Comparison of ENCODE assay signal across 17 mouse cellular contexts in the genomic region with DNA sequence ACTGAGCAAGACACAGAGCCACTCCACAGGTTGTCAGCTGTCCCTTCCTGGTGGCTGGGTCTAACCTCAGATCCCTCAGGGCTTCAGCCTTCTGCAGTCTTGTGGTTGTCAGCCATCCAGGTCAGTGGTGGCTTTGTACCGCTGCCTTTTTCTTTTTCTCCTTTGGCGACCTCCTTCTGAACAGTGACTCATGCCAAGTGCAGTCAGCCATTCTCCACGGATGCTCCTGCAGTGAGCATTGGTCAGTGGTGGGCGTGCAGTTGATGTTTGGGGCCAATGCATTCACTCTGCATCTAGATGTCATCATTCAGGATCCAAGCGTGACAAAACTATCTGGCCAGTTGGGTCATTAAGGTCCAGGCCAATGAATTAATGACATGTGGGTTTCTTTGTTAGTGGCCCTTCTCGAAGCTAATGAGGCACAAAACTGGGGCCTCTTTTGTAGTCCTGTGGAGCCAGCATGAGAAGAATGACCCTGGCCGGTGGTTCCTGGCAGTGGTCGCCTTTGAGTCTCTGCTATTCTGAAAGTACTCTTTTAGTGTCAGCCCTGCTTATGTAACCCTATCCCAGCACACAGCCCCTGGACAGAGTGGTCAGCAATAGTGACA. TPM values are rescaled to one million over a fixed set of nuclear protein-coding genes. Genes with fewer than 3 reads are reported as not detected.
DNase-seq lines count a peak whose midpoint lies in the region; ATAC-seq lines count a peak whose summit lies in the region.
"Had no signal": no experiment of that assay in that cellular context is flagged by ENCODE, and none has a peak within 500 bp of the region (broad histone marks: within the 10 kb centered on the region; RNA-seq: fewer than 3 reads in every experiment).

No protein-coding gene starts in this region.

- no peaks in the 10 kb centered on the region for H3K36me3 ChIP-seq in hindbrain, embryonic 16.5 days (ENCODE audit: control insufficient read depth, insufficient read depth, low read length)
- no peaks in the 10 kb centered on the region for H3K36me3 ChIP-seq in hindbrain, embryonic 14.5 days (replicated peaks; ENCODE audit: control insufficient read depth, insufficient read depth)
- H3K36me3 ChIP-seq in neural tube, embryonic 15.5 days, result no peaks in the 10 kb centered on the region
- no peaks in the 10 kb centered on the region for H3K36me3 ChIP-seq in embryonic facial prominence, embryonic 10.5 days (replicated peaks)
- H3K36me3 ChIP-seq: heart, embryonic 10.5 days; hindbrain, embryonic 15.5 days; liver, embryonic 13.5 days had no signal

- WGBS in hindbrain, embryonic 16.5 days, result 17% methylated on average over 8 of the region's 8 CpGs
- WGBS in hindbrain, embryonic 14.5 days, result 9% methylated on average over 8 of the region's 8 CpGs
- 16% methylated on average over 8 of the region's 8 CpGs for WGBS in neural tube, embryonic 15.5 days
- WGBS in embryonic facial prominence, embryonic 10.5 days, result 45% methylated on average over 8 of the region's 8 CpGs

- no peak overlapping the region for H3K4me2 ChIP-seq in hindbrain, embryonic 16.5 days (ENCODE audit: low read length)
- H3K4me2 ChIP-seq in hindbrain, embryonic 14.5 days (replicated peaks), result no peak overlapping the region
- H3K4me2 ChIP-seq in neural tube, embryonic 15.5 days, result no peak overlapping the region
- H3K4me2 ChIP-seq: forebrain, embryonic 13.5 days; hindbrain, embryonic 15.5 days; liver, embryonic 13.5 days had no signal

- H3K27ac ChIP-seq in hindbrain, embryonic 16.5 days (ENCODE audit: low read depth, low read length), result no peak overlapping the region
- H3K27ac ChIP-seq in hindbrain, embryonic 14.5 days, result no peak overlapping the region
- H3K27ac ChIP-seq in neural tube, embryonic 15.5 days (replicated peaks), result no peak overlapping the region
- no peak overlapping the region for H3K27ac ChIP-seq in embryonic facial prominence, embryonic 10.5 days (replicated peaks)
- H3K27ac ChIP-seq: forebrain, embryonic 13.5 days; gastrocnemius, adult 2 months; heart, embryonic 10.5 days; hindbrain, embryonic 15.5 days; liver, embryonic 13.5 days; stomach, postnatal 0 days had no signal

- H3K4me1 ChIP-seq in hindbrain, embryonic 16.5 days (ENCODE audit: control insufficient read depth, insufficient read depth, low read depth, low read length), result peaks cover 12% of the 10 kb centered on the region
- 0 out of 2 replicates have a peak, but pooled peaks cover 7% of the 10 kb centered on the region for H3K4me1 ChIP-seq in hindbrain, embryonic 14.5 days (replicated peaks; ENCODE audit: control insufficient read depth, insufficient read depth, low read length)
- H3K4me1 ChIP-seq in neural tube, embryonic 15.5 days, result peaks cover 21% of the 10 kb centered on the region
- H3K4me1 ChIP-seq in embryonic facial prominence, embryonic 10.5 days, result peaks cover 29% of the 10 kb centered on the region

- ATAC-seq in hindbrain, embryonic 16.5 days, result peak; percentile 57
- ATAC-seq in hindbrain, embryonic 14.5 days (ENCODE audit: low FRiP score), result no peak
- no peak for ATAC-seq in neural tube, embryonic 15.5 days (ENCODE audit: low FRiP score)
- ATAC-seq: forebrain, embryonic 13.5 days had no signal

- DNase-seq in hindbrain, embryonic 14.5 days (ENCODE audit: low spot score), result no peak
- peak; percentile 48 for DNase-seq in neural tube, embryonic 10.5 days (ENCODE audit: extremely low spot score, low spot score)
- DNase-seq in embryonic facial prominence, embryonic 10.5 days (ENCODE audit: low spot score), result peak; percentile 26
- DNase-seq in retina, postnatal 1 day, result peak; percentile 88
- no peak for DNase-seq in thymus, postnatal 10 days (ENCODE audit: low spot score in 2 of 2)
- no peak for DNase-seq in ovary, postnatal 14 days (ENCODE audit: low spot score)
- DNase-seq: adrenal gland, postnatal 36 days; gastrocnemius, adult 2 months; kidney, postnatal 14 days; liver, embryonic 13.5 days; lung, postnatal 36 days had no signal

- H3K27me3 ChIP-seq in hindbrain, embryonic 16.5 days (replicated peaks; ENCODE audit: control insufficient read depth, insufficient read depth, low read length), result peaks cover 16% of the 10 kb centered on the region
- peaks cover 42% of the 10 kb centered on the region for H3K27me3 ChIP-seq in hindbrain, embryonic 14.5 days (ENCODE audit: control insufficient read depth, insufficient read depth, low read length)
- H3K27me3 ChIP-seq in neural tube, embryonic 15.5 days (replicated peaks), result peaks cover 23% of the 10 kb centered on the region
- peaks cover 48% of the 10 kb centered on the region for H3K27me3 ChIP-seq in embryonic facial prominence, embryonic 10.5 days (replicated peaks; ENCODE audit: low read depth, poor library complexity, severe bottlenecking)

- H3K9me3 ChIP-seq in hindbrain, embryonic 16.5 days (ENCODE audit: control insufficient read depth, low read length), result no peaks in the 10 kb centered on the region
- H3K9me3 ChIP-seq in hindbrain, embryonic 14.5 days (ENCODE audit: control insufficient read depth, low read length), result no peaks in the 10 kb centered on the region
- H3K9me3 ChIP-seq in neural tube, embryonic 15.5 days (replicated peaks), result no peaks in the 10 kb centered on the region
- H3K9me3 ChIP-seq in embryonic facial prominence, embryonic 10.5 days, result no peaks in the 10 kb centered on the region
- H3K9me3 ChIP-seq: forebrain, embryonic 13.5 days; heart, embryonic 10.5 days; hindbrain, embryonic 15.5 days; liver, embryonic 13.5 days had no signal

- H3K9ac ChIP-seq in hindbrain, embryonic 16.5 days (ENCODE audit: low read depth, low read length), result no peak overlapping the region
- H3K9ac ChIP-seq in hindbrain, embryonic 14.5 days, result no peak overlapping the region
- no peak overlapping the region for H3K9ac ChIP-seq in neural tube, embryonic 15.5 days (replicated peaks)
- H3K9ac ChIP-seq: forebrain, embryonic 13.5 days; hindbrain, embryonic 15.5 days; liver, embryonic 13.5 days had no signal

- no peak overlapping the region for H3K4me3 ChIP-seq in hindbrain, embryonic 16.5 days (ENCODE audit: low read length)
- H3K4me3 ChIP-seq in hindbrain, embryonic 14.5 days (replicated peaks; ENCODE audit: low read length), result no peak overlapping the region
- no peak overlapping the region for H3K4me3 ChIP-seq in neural tube, embryonic 15.5 days (replicated peaks)
- H3K4me3 ChIP-seq in embryonic facial prominence, embryonic 10.5 days, result no peak overlapping the region
- H3K4me3 ChIP-seq: forebrain, embryonic 13.5 days; gastrocnemius, adult 2 months; heart, embryonic 10.5 days; hindbrain, embryonic 15.5 days; liver, embryonic 13.5 days had no signal

RNA-seq across cellular contexts. Expression of gene Gcnt4, which starts 4.0 kb away (rescaled TPM):
- 0.14 and 0.22 TPM in 2 replicates for polyA plus RNA-seq in hindbrain, embryonic 16.5 days (2015; fragmentation: Nextera tagmentation; extraction: Ambion mirVana)
- polyA plus RNA-seq in hindbrain, embryonic 14.5 days (2014; fragmentation: Nextera tagmentation; extraction: Ambion mirVana), result 0.04 and 0.08 TPM in 2 replicates
- 0.08 and 0.20 TPM in 2 replicates for polyA plus RNA-seq in neural tube, embryonic 15.5 days (2015; fragmentation: Nextera tagmentation; extraction: Ambion mirVana)
- 0.20 and 0.28 TPM in 2 replicates for polyA plus RNA-seq in embryonic facial prominence, embryonic 10.5 days (2016; fragmentation: Nextera tagmentation; extraction: Ambion mirVana)

Comparison
In these comparisons a context has a peak if more than half of its experiments do, and no peak if none do; other contexts are left out.
1. DNase-seq: peak in neural tube, embryonic 10.5 days (single experiment), embryonic facial prominence, embryonic 10.5 days (single experiment) and retina, postnatal 1 day (single experiment); none in hindbrain, embryonic 14.5 days (single experiment), thymus, postnatal 10 days (0 of 2) and ovary, postnatal 14 days (single experiment).